Mouse (Mus musculus): Measurements from ENCODE around the gene Gstp1. TPM values are rescaled to one million over a fixed set of nuclear protein-coding genes. Genes with fewer than 3 reads are reported as not detected.
"Not testable (repeated sequence)": the region's sequence is repeated elsewhere in the genome, so short reads cannot be mapped to it uniquely, and the experiment has no call there.

The Gstp1 gene
- polyA plus RNA-seq, 1 experiment: 225 TPM

DNA sequence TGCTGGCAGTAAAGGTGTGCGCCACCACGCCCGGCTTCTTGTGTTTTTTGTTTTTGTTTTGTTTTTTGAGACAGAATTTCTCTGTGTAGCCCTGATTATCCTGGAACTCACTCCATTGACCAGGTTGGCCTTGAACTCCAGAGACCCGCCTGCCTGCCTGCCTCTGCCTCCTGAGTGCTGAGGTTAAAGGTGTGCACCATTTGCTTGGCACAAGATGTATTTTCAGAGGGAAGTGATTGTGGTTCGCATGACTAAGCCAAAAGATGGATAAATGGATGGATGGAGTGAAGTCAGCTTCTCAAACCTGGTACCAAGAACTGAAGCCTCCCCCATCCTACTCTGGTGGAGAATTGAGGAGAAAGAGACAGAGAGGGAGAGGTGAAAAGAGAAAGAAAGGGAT lies 16.8 kb upstream of the Gstp1 start:
- Histone ChIP-seq H3K4me3 (ENCODE audit: insufficient read depth, low read length) (no peak overlapping the region), H3K27ac (ENCODE audit: insufficient read depth, low read length) (no peak overlapping the region), H3K4me1 (ENCODE audit: control insufficient read depth, insufficient read depth, low read length) (0 out of 2 replicates have a peak, but pooled peaks cover 2% of the 10 kb centered on the region)
- no peak for TF ChIP-seq POLR2A (IDR thresholded peaks at IDR 0.05; ENCODE audit: low read depth, low read length)
- TF ChIP-seq CTCF (IDR thresholded peaks at IDR 0.05; ENCODE audit: borderline replicate concordance, insufficient read depth, low read length): no peak

DNA sequence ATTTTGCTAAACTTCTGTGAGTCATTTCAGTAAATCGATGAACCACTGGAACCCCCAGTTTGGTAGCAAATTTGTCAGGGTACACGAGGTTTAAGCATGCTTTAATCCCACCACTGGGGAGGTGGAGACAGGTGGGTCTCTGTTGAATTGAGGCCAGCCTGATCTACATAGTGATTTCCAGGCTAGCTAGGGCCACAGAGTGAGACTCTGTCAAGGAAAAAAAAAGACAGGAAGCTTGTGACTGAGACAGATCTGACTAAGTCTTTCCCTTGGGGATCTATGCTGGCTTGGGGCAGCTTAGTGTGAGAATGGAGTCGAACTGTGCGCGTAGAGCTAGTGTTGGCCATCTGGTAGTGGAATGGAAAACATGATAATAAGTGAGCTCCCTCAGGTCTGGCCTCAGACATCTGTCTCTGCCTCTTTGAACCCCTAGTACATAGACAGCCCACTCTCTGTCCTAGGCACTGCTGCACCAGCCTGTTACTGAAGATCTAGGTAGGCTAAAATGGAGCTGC lies 14.8 kb upstream of the Gstp1 start:
- Histone ChIP-seq H3K27ac (ENCODE audit: insufficient read depth, low read length) (no peak overlapping the region), H3K4me3 (ENCODE audit: insufficient read depth, low read length) (no peak overlapping the region), H3K4me1 (ENCODE audit: control insufficient read depth, insufficient read depth, low read length) (0 out of 2 replicates have a peak, but pooled peaks cover 2% of the 10 kb centered on the region)
- TF ChIP-seq POLR2A (IDR thresholded peaks at IDR 0.05; ENCODE audit: low read depth, low read length) (no peak), CTCF (IDR thresholded peaks at IDR 0.05; ENCODE audit: borderline replicate concordance, insufficient read depth, low read length) (no peak)

DNA sequence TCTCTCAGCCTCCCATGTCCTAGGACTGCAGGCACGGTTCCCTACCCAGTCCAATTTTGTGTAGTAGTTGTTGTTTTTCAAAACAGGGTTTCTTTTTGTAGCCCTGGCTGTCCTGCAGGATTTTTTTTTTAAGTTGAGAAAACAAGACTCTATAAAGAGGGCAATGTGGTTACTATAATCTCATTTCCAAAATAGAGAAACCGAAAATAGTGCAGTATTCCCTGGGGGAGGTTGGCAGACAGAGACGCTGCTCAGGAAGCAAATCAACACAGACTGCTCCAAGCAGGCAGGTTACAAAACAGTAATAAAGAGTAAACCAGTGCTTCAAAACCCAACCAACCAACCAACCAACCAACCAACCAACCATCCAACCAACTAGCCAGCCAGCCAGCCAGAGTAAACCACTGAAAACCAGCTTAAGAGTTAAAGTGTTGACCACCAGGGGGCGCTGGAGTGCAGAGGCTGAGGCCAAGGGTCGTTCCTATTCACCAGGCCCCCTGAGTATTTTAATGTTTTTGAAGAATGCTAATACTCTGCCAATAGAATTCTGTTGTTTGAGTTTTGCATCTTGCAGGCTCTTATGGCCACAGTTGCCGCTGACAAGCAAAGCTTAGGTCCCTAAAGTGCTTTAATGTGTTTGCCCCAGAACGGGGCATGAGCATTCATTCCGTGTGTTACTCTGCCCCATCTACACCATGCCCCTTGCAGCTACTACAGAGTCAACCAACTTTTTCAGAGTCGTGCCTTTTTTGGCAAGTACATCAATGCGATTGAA lies 14.1 kb upstream of the Gstp1 start:
- no peak for TF ChIP-seq POLR2A (IDR thresholded peaks at IDR 0.05; ENCODE audit: low read depth, low read length)
- peak; percentile 45; the same call in 1 of the 2 replicates for TF ChIP-seq CTCF (IDR thresholded peaks at IDR 0.05; ENCODE audit: borderline replicate concordance, insufficient read depth, low read length)
- Histone ChIP-seq H3K4me3 (ENCODE audit: insufficient read depth, low read length) (no peak overlapping the region), H3K27ac (ENCODE audit: insufficient read depth, low read length) (no peak overlapping the region), H3K4me1 (ENCODE audit: control insufficient read depth, insufficient read depth, low read length) (0 out of 2 replicates have a peak, but pooled peaks cover 2% of the 10 kb centered on the region)

DNA sequence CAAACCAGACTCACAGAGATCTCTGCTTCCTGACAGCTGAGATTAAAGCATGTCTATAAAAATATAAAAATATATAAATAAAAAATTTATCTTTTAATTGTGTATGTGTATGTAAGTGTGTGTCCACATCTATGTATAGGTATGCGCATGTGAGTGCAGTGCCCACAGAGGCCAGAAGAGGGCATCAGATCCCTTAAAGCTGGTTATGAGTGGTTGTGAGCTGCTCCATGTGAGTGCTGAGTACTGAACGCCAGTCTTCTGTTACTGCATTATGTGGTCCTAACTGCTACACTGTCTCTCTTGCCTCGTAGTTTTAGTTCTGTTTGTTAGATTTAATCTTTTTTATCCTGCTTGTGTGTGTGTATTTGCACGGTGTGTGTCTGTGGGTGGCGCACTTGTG lies 13.2 kb upstream of the Gstp1 start:
- H3K27ac ChIP-seq (ENCODE audit: insufficient read depth, low read length): no peak overlapping the region
- H3K4me1 ChIP-seq (ENCODE audit: control insufficient read depth, insufficient read depth, low read length): 0 out of 2 replicates have a peak, but pooled peaks cover 2% of the 10 kb centered on the region
- TF ChIP-seq POLR2A (IDR thresholded peaks at IDR 0.05; ENCODE audit: low read depth, low read length) (no peak), CTCF (IDR thresholded peaks at IDR 0.05; ENCODE audit: borderline replicate concordance, insufficient read depth, low read length) (no peak)
- no peak overlapping the region for H3K4me3 ChIP-seq (ENCODE audit: insufficient read depth, low read length)

DNA sequence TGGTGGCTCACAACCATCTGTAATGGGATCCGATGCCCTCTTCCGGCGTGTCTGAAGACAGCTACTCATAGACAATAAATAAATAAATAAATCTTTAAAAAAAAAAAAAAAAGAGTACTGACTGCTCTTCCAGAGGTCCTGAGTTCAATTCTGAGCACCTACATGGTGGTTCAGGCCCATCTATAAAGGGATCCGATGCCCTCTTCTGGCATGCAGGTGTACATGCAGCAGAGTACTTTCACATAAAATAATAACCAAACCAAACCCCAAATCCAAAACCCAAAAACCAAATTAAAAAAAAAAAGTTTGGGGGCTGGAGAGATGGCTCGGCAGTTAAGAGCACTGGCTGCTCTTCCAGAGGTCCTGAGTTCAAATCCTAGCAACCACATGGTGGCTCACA lies 11.3 kb upstream of the Gstp1 start:
- H3K27ac ChIP-seq (ENCODE audit: insufficient read depth, low read length); H3K4me1 ChIP-seq (ENCODE audit: control insufficient read depth, insufficient read depth, low read length); H3K4me3 ChIP-seq (ENCODE audit: insufficient read depth, low read length): not testable (repeated sequence)

DNA sequence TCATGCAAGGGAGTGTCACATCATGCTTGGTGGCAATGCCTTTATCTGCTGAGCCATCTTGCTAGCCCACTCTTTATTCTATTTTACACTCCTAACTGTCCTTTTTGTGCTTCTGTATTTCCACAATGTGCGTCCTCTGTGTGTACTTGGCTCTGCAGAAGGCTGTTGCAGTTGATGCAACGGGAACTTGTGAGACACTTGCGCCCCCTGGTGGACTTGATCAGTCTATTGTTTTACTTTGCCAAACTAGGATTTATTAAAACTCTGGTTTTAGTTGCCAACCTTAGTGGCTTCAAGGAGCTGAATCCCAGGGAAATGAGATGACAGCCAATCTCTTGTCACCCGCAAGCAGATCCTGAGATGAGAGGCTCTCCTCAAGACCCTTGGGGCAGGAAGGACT lies 10.1 kb upstream of the Gstp1 start:
- Histone ChIP-seq H3K4me1 (ENCODE audit: control insufficient read depth, insufficient read depth, low read length) (0 out of 2 replicates have a peak, but pooled peaks cover 2% of the 10 kb centered on the region), H3K4me3 (ENCODE audit: insufficient read depth, low read length) (no peak overlapping the region), H3K27ac (ENCODE audit: insufficient read depth, low read length) (no peak overlapping the region)
- no peak for TF ChIP-seq POLR2A (IDR thresholded peaks at IDR 0.05; ENCODE audit: low read depth, low read length)
- peak; percentile 48; the same call in 1 of the 2 replicates for TF ChIP-seq CTCF (IDR thresholded peaks at IDR 0.05; ENCODE audit: borderline replicate concordance, insufficient read depth, low read length)

DNA sequence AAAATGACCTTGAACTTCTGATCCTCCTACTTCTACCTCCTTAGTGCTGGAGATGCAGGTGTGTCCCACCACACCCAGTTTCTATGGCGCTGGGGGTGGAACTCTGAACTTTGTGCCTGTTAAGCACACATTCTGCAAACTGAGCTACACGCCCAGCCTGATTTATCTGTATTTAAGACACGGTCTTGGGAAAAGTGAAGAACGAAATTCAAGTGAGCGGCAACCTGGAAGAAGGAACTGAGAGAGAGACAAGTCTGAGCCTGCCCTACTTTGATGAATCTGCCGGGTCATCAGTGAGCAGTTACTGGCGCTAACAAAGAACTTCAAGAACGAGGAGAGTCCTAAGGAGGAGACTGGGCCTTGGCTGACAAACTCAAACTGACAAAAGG lies 9.1 kb upstream of the Gstp1 start:
- TF ChIP-seq POLR2A (IDR thresholded peaks at IDR 0.05; ENCODE audit: low read depth, low read length): no peak
- TF ChIP-seq CTCF (IDR thresholded peaks at IDR 0.05; ENCODE audit: borderline replicate concordance, insufficient read depth, low read length): no peak
- no peak overlapping the region for H3K4me3 ChIP-seq (ENCODE audit: insufficient read depth, low read length)
- H3K27ac ChIP-seq (ENCODE audit: insufficient read depth, low read length): no peak overlapping the region
- H3K4me1 ChIP-seq (ENCODE audit: control insufficient read depth, insufficient read depth, low read length): no peaks in the 10 kb centered on the region

DNA sequence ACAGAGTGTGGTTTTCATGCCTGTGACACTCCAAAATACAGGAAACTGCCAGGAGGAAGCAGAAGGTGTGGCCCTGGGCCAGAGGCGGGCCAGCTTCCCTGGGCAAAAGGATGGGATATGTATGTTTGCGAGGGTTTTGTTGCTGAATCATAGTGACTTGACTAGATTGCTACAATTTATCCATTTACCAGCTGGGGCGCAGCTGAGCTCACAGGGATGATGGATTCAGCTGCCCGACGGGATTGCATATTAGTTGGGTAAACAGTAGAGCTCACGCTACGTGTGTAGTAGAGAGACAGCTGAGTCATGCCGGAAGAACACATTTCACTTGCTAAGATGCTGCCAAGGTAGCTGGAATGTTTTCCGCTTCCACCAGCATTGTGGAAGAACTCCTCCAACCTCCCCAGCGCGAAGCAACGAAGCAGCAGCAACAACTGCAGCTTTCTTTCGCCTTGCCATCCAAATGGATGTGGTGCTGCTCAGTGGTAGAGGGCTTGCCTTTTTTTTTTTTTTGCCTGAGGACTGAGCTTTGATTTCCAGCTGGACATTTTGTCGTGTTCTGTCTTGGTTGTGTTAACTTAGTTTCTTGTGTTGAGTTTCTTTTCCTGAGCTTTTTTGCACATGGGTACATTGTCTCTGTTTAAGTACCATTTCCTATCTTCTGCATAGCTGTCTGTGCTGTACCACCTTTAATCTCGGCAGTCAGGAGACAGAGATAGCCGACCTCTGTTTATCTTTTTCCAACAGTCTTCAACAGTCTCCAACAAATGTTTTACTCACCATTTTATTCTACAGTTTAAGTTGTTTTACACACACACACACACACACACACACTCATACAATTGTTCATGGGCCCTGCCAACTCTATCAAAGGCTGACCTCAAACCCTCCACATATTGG lies 8.4 kb upstream of the Gstp1 start, which contains the start of gene Gstp2:
Gene Gstp2 (minus strand): TSS at position 58 of the 900 bp plus-strand sequence.
- H3K4me3 ChIP-seq (ENCODE audit: insufficient read depth, low read length): no peak within 1 kb of the TSS
- H3K4me1 ChIP-seq (ENCODE audit: control insufficient read depth, insufficient read depth, low read length): no peaks in the 10 kb centered on the region
- TF ChIP-seq POLR2A (IDR thresholded peaks at IDR 0.05; ENCODE audit: low read depth, low read length) (no peak), CTCF (IDR thresholded peaks at IDR 0.05; ENCODE audit: borderline replicate concordance, insufficient read depth, low read length) (peak; percentile 8; the same call in 1 of the 2 replicates)
- peak within 1 kb of the TSS; percentile 65 for H3K27ac ChIP-seq (ENCODE audit: insufficient read depth, low read length)

DNA sequence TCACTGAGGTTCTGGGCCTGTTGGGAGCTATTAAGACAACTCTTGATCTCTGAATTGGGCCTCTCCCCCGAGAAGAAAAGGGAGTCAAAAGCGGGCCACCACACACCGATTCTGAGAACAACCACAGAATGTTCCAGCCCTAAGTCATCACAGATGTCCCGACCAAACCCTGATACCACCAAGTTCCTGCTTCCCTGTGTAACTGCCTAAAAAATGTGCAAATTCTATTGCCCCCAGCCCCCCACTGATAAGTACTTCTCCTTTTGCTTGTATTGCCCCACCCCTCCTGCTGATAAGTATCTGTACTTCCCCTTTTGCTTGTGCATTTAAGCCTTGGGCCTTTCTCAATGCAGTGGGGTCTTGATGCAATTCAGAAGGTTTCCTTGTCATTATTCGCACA lies 6.3 kb upstream of the Gstp1 start:
- not testable (repeated sequence) for H3K4me1 ChIP-seq (ENCODE audit: control insufficient read depth, insufficient read depth, low read length); H3K4me3 ChIP-seq (ENCODE audit: insufficient read depth, low read length)

DNA sequence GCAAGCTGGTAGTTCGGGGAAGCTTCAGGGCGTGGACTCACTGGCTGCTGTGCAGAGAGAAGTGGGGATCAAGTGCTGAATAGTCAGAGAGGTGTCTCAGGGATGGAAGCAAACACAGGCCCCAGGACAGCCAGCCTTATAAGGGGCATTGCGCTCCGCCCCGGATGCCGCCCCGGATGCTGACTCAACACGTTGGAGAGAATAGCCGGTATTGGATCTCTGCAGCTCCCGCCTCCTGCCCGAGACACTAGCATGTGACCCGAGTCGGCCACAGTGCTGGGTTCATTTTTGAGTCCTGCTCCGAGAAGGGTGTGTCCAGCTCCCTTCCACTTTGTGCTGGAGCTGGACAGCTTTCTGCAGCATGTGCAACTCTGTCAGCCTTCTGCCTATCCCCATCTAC lies 4.3 kb upstream of the Gstp1 start:
- no peak for TF ChIP-seq POLR2A (IDR thresholded peaks at IDR 0.05; ENCODE audit: low read depth, low read length)
- TF ChIP-seq CTCF (IDR thresholded peaks at IDR 0.05; ENCODE audit: borderline replicate concordance, insufficient read depth, low read length): no peak

More for the DNA sequence above, 6.3 kb upstream of the Gstp1 start:
- H3K27ac ChIP-seq (ENCODE audit: insufficient read depth, low read length): not testable (repeated sequence)

DNA sequence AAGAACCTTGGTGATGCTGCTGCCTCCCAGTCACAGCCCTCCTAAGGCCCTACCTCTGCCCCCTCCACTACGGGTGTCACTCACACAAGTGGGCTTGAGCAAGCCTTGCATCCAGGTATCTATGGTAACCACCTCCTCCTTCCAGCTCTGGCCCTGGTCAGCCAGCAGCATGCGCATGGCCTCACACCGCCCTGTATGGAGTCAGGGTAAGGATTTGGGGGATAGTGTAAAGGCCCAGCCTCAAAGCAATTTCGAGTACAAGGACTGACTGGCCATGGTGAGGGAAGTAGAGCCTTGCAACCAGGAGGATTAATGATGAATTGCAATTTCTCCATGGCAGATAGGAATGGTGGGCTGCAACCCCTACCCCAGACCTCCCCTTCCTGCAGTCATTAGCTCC lies 3.7 kb upstream of the Gstp1 start:
- H3K4me3 ChIP-seq (ENCODE audit: insufficient read depth, low read length); H3K27ac ChIP-seq (ENCODE audit: insufficient read depth, low read length); H3K4me1 ChIP-seq (ENCODE audit: control insufficient read depth, insufficient read depth, low read length): not testable (repeated sequence)

More for the DNA sequence above, 4.3 kb upstream of the Gstp1 start:
- no peak overlapping the region for H3K4me3 ChIP-seq (ENCODE audit: insufficient read depth, low read length)
- no peak overlapping the region for H3K27ac ChIP-seq (ENCODE audit: insufficient read depth, low read length)
- no peaks in the 10 kb centered on the region for H3K4me1 ChIP-seq (ENCODE audit: control insufficient read depth, insufficient read depth, low read length)

DNA sequence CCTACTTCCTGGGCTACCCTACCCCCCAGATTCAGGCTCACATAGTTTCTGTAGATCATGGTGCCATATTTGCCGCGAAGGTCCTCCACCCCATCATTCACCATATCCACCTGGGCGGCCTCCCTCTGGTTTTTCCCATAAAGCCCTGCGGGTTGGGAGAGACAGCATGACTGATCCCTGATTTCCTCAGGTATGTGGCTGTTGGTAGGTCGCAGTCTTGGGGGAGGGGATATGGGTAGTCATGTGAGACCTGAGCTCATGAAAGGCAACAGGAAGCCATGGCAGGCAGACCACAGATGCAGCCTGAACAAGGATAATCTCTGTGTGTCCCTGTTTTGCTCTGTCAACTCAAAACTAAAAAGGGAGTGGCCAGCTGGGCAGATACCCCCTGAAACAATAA lies 3.2 kb upstream of the Gstp1 start:
- not testable (repeated sequence) for H3K4me3 ChIP-seq (ENCODE audit: insufficient read depth, low read length); H3K4me1 ChIP-seq (ENCODE audit: control insufficient read depth, insufficient read depth, low read length); H3K27ac ChIP-seq (ENCODE audit: insufficient read depth, low read length)

DNA sequence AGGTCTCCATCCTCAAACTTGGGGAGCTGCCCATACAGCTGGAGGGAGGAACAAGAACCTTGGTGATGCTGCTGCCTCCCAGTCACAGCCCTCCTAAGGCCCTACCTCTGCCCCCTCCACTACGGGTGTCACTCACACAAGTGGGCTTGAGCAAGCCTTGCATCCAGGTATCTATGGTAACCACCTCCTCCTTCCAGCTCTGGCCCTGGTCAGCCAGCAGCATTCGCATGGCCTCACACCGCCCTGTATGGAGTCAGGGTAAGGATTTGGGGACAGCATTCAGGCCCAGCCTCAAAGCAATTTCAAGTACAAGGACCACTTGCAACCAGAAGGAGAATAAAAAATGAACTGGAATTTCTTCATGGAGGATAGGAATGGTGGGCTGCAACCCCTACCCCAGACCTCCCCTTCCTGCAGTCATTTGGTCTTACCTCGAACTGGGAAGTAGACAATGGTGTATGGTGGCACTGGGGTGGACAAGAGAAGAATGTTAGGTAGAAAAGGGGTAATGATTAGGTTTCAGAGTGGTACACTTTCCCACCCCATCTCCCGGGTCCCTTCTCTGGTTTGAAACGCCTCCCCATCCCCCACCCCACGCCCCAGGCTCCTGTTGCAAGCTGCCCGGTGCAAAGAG lies 514 bp downstream of the Gstp1 start:
- H3K4me1 ChIP-seq (ENCODE audit: control insufficient read depth, insufficient read depth, low read length): not testable (repeated sequence)
- Histone ChIP-seq H3K27ac (ENCODE audit: insufficient read depth, low read length) (0 out of 2 replicates have a peak overlapping the region, but pooled peaks have one; percentile 17), H3K4me3 (ENCODE audit: insufficient read depth, low read length) (peak overlapping the region; percentile 73)
